13 mouse cellular contexts compared by ENCODE assay signal in the genomic region with DNA sequence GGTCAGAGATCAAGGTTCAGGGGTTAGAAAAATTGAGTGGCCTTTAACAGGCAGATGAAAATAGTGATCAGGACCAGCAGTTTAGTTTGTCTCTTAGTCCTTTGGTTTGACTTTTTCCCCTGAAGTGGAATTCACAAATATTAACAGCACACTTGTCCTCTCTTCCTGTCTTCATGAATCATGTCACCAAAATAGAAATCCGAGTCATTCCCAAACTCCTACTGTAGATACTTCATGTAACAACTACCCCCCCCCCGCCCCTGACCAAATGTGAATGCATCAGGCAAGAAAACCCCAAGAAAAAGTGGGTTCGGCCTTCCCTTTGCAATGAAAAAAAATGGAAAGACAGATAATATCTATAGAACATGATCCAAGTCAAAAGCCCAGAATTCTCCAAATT.
"Had no signal": no experiment of that assay in that cellular context is flagged by ENCODE, and none has a peak within 500 bp of the region (broad histone marks: within the 10 kb centered on the region; RNA-seq: fewer than 3 reads in every experiment).

No protein-coding gene starts in this region.

- H3K9ac ChIP-seq: liver, embryonic 15.5 days; midbrain, embryonic 13.5 days; neural tube, embryonic 12.5 days had no signal

- ATAC-seq: lung, postnatal 0 days; midbrain, embryonic 13.5 days had no signal

- H3K27me3 ChIP-seq: liver, embryonic 15.5 days; midbrain, embryonic 13.5 days; neural tube, embryonic 12.5 days had no signal

- H3K27ac ChIP-seq: left cerebral cortex, adult 2 months; limb, embryonic 10.5 days; liver, embryonic 15.5 days; midbrain, embryonic 13.5 days; neural tube, embryonic 12.5 days had no signal

- H3K4me2 ChIP-seq: liver, embryonic 11.5 days; liver, embryonic 15.5 days; midbrain, embryonic 13.5 days; neural tube, embryonic 12.5 days had no signal

- H3K4me1 ChIP-seq: liver, embryonic 15.5 days; midbrain, embryonic 13.5 days; neural tube, embryonic 12.5 days had no signal

- H3K9me3 ChIP-seq: limb, embryonic 10.5 days; liver, embryonic 15.5 days; midbrain, embryonic 13.5 days; neural tube, embryonic 12.5 days had no signal

- H3K36me3 ChIP-seq: limb, embryonic 10.5 days; liver, embryonic 15.5 days; midbrain, embryonic 13.5 days; neural tube, embryonic 12.5 days had no signal

- DNase-seq: kidney, postnatal 25 days; lung, adult 2 months; lung, postnatal 36 days; right cerebral cortex, adult 18-20 months; right cerebral cortex, postnatal 25 days; thymus, postnatal 36 days had no signal

- H3K4me3 ChIP-seq: left cerebral cortex, adult 2 months; limb, embryonic 10.5 days; liver, embryonic 15.5 days; midbrain, embryonic 13.5 days; neural tube, embryonic 12.5 days had no signal
